Comparison of ENCODE assay signal across 30 mouse cellular contexts in genomic region chr12:76898141-76898540, GRCm38 (mm10).
DNase-seq lines count a peak whose midpoint lies in the region; ATAC-seq and TF ChIP-seq lines count a peak whose summit lies in the region.
"Had no signal": no experiment of that assay in that cellular context is flagged by ENCODE, and none has a peak within 500 bp of the region (broad histone marks: within the 10 kb centered on the region; RNA-seq: fewer than 3 reads in every experiment).

No protein-coding gene starts in this region.

- no peak overlapping the region for H3K4me3 ChIP-seq in gastrocnemius, adult 2 months
- no peak overlapping the region for H3K4me3 ChIP-seq in heart, embryonic 10.5 days
- H3K4me3 ChIP-seq: embryonic facial prominence, embryonic 10.5 days; embryonic facial prominence, embryonic 13.5 days; erythroblast, embryonic 14.5 days; forebrain, embryonic 12.5 days; forebrain, embryonic 15.5 days; heart, embryonic 12.5 days; heart, embryonic 15.5 days; hindbrain, embryonic 10.5 days; hindbrain, embryonic 13.5 days; intestine, embryonic 15.5 days had no signal

- H3K9me3 ChIP-seq in heart, embryonic 10.5 days, result no peaks in the 10 kb centered on the region
- H3K9me3 ChIP-seq: embryonic facial prominence, embryonic 10.5 days; embryonic facial prominence, embryonic 13.5 days; forebrain, embryonic 12.5 days; forebrain, embryonic 15.5 days; G1E; heart, embryonic 12.5 days; heart, embryonic 15.5 days; hindbrain, embryonic 10.5 days; hindbrain, embryonic 13.5 days; intestine, embryonic 15.5 days had no signal

- peak overlapping the region; percentile 88 for H3K27ac ChIP-seq in gastrocnemius, adult 2 months
- no peak overlapping the region for H3K27ac ChIP-seq in heart, embryonic 10.5 days
- H3K27ac ChIP-seq: embryonic facial prominence, embryonic 10.5 days; embryonic facial prominence, embryonic 13.5 days; forebrain, embryonic 12.5 days; forebrain, embryonic 15.5 days; heart, embryonic 15.5 days; hindbrain, embryonic 10.5 days; hindbrain, embryonic 13.5 days; intestine, embryonic 15.5 days had no signal

- DNase-seq in cerebellum, adult 18-20 months, result peak; percentile 54 to 62
- DNase-seq in gastrocnemius, adult 2 months, result no peak
- no peak for DNase-seq in gastrocnemius, postnatal 14 days
- DNase-seq in cerebellum, adult 9-11 months, result peak; percentile 70
- no peak for DNase-seq in heart, embryonic 10.5 days (ENCODE audit: low spot score)
- DNase-seq: adrenal gland, postnatal 10 days; adrenal gland, postnatal 36 days; B cell, adult 2 months; embryo, embryonic 11 days; gastrocnemius, postnatal 10 days; heart, adult 11 months; heart, postnatal 10 days; heart, postnatal 36 days; kidney, adult 11 months; kidney, adult 8-10 months had no signal

- peaks cover 18% of the 10 kb centered on the region for H3K36me3 ChIP-seq in heart, embryonic 10.5 days
- H3K36me3 ChIP-seq: heart, embryonic 15.5 days; intestine, embryonic 15.5 days had no signal

- H3K27me3 ChIP-seq in heart, embryonic 10.5 days (ENCODE audit: insufficient read depth, poor library complexity, severe bottlenecking), result no peaks in the 10 kb centered on the region
- H3K27me3 ChIP-seq: CH12.LX; embryonic facial prominence, embryonic 13.5 days; forebrain, embryonic 12.5 days; forebrain, embryonic 15.5 days; heart, embryonic 12.5 days; heart, embryonic 15.5 days; hindbrain, embryonic 13.5 days; intestine, embryonic 15.5 days; Patski had no signal

- H3K4me1 ChIP-seq in heart, embryonic 10.5 days, result peaks cover 17% of the 10 kb centered on the region
- H3K4me1 ChIP-seq: intestine, embryonic 15.5 days had no signal

- ATAC-seq in cerebellum, adult (ENCODE audit: insufficient number of reproducible peaks, low FRiP score, low TSS enrichment), result no peak
- ATAC-seq: forebrain, embryonic 15.5 days; hindbrain, embryonic 16.5 days; intestine, embryonic 15.5 days; Patski had no signal

- TF ChIP-seq CTCF in gastrocnemius, adult 2 months (IDR thresholded peaks at IDR 0.05), result no peak

- intact Hi-C loops in gastrocnemius, adult 2 months (cut with DNase I), result no loop called here
- intact Hi-C loops in gastrocnemius, postnatal 14 days (cut with DNase I; ENCODE audit: low total_unique reads), result no loop called here

Comparison
In these comparisons a context has a peak if more than half of its experiments do, and no peak if none do; other contexts are left out.
1. DNase-seq: peak in cerebellum, adult 18-20 months (2 of 2) and cerebellum, adult 9-11 months (single experiment); none in gastrocnemius, adult 2 months (single experiment), gastrocnemius, postnatal 14 days (single experiment) and heart, embryonic 10.5 days (single experiment).